Mouse (Mus musculus): Measurements from ENCODE around the gene Enkur.
A peak's percentile ranks its signal among the peaks of the same experiment; 100 is the strongest.

The Enkur gene

GRCm38 (mm10) chr2:21188610-21189009, 16.6 kb downstream of the Enkur start:
- no peak for DNase-seq (ENCODE audit: low spot score)

GRCm38 (mm10) chr2:21187576-21187975, 17.6 kb downstream of the Enkur start:
- DNase-seq (ENCODE audit: low spot score): peak; percentile 83

GRCm38 (mm10) chr2:21182811-21183210, 22.4 kb downstream of the Enkur start:
- DNase-seq (ENCODE audit: low spot score): no peak

GRCm38 (mm10) chr2:21179136-21179535, 26.0 kb downstream of the Enkur start:
- no peak for DNase-seq (ENCODE audit: low spot score)

GRCm38 (mm10) chr2:21172797-21173196, 32.4 kb downstream of the Enkur start:
- no peak for DNase-seq (ENCODE audit: low spot score)

- no peak for DNase-seq (ENCODE audit: low spot score)
These were observed 37.2 kb downstream of the Enkur start for GRCm38 (mm10) chr2:21167916-21168315.

GRCm38 (mm10) chr2:21164296-21164695, 40.9 kb downstream of the Enkur start:
- no peak for DNase-seq (ENCODE audit: low spot score)

GRCm38 (mm10) chr2:21153469-21153868, 51.7 kb downstream of the Enkur start:
- no peak for DNase-seq (ENCODE audit: low spot score)

- DNase-seq (ENCODE audit: low spot score): no peak
These were observed 58.0 kb downstream of the Enkur start for GRCm38 (mm10) chr2:21147169-21147568.

- DNase-seq (ENCODE audit: low spot score): no peak
These were observed 58.7 kb downstream of the Enkur start for GRCm38 (mm10) chr2:21146486-21146885.

GRCm38 (mm10) chr2:21142616-21143015, 62.5 kb downstream of the Enkur start:
- DNase-seq (ENCODE audit: low spot score): peak; percentile 16

- peak; percentile 40 for DNase-seq (ENCODE audit: low spot score)
These were observed 63.0 kb downstream of the Enkur start for GRCm38 (mm10) chr2:21142204-21142580.

- peak; percentile 39 for DNase-seq (ENCODE audit: low spot score)
These were observed 63.5 kb downstream of the Enkur start for GRCm38 (mm10) chr2:21141520-21142203.

- DNase-seq (ENCODE audit: low spot score): no peak
These were observed 64.0 kb downstream of the Enkur start for GRCm38 (mm10) chr2:21141189-21141519.
